Mouse (Mus musculus): ENCODE data around the gene Olfr543. TPM values are rescaled to one million over a fixed set of nuclear protein-coding genes. Genes with fewer than 3 reads are reported as not detected.
A peak's percentile ranks its signal among the peaks of the same experiment; 100 is the strongest.

Olfr543 gene
- polyA plus RNA-seq, 1 experiment from 2014 or later, result not detected

GRCm38 (mm10) chr7:102440822-102441656 is 40.4 kb downstream of the Olfr543 start:
- ATAC-seq, result no peak
- Histone ChIP-seq H3K9ac (replicated peaks; ENCODE audit: low read depth) (no peak overlapping the region), H3K36me3 (ENCODE audit: insufficient read depth, low read length) (peaks cover 5% of the 10 kb centered on the region; the same call in 1 of the 2 replicates), H3K4me2 (replicated peaks; ENCODE audit: low read depth, low read length) (peak overlapping the region; percentile 68), H3K4me1 (ENCODE audit: insufficient read depth, low read depth, low read length) (0 out of 2 replicates have a peak, but pooled peaks cover 3% of the 10 kb centered on the region), H3K27ac (ENCODE audit: low read length) (no peak overlapping the region), H3K27me3 (replicated peaks; ENCODE audit: insufficient read depth, low read length) (no peaks in the 10 kb centered on the region), H3K4me3 (ENCODE audit: low read depth, low read length) (peak overlapping the region; percentile 69; the same call in 1 of the 2 replicates), H3K9me3 (ENCODE audit: low read length) (no peaks in the 10 kb centered on the region)
- no peak for TF ChIP-seq EP300 (IDR thresholded peaks at IDR 0.05)
- TF ChIP-seq CTCF (IDR thresholded peaks at IDR 0.05), result no peak
- DNase-seq (ENCODE audit: low spot score), result no peak
- 53% methylated on average over 15 of the region's 15 CpGs for WGBS

GRCm38 (mm10) chr7:102434344-102434743 is 47.1 kb downstream of the Olfr543 start:
- ATAC-seq (no peak), DNase-seq (ENCODE audit: low spot score) (no peak)
- Histone ChIP-seq H3K4me3 (ENCODE audit: low read depth, low read length) (no peak overlapping the region), H3K27me3 (replicated peaks; ENCODE audit: insufficient read depth, low read length) (no peaks in the 10 kb centered on the region), H3K36me3 (ENCODE audit: insufficient read depth, low read length) (peaks cover 4% of the 10 kb centered on the region; the same call in 1 of the 2 replicates), H3K9me3 (ENCODE audit: low read length) (no peaks in the 10 kb centered on the region), H3K4me2 (replicated peaks; ENCODE audit: low read depth, low read length) (no peak overlapping the region), H3K9ac (replicated peaks; ENCODE audit: low read depth) (no peak overlapping the region), H3K4me1 (ENCODE audit: insufficient read depth, low read depth, low read length) (no peaks in the 10 kb centered on the region), H3K27ac (ENCODE audit: low read length) (no peak overlapping the region)
- WGBS, result 64% methylated on average over 2 of the region's 2 CpGs
- TF ChIP-seq CTCF (IDR thresholded peaks at IDR 0.05), result no peak
- TF ChIP-seq EP300 (IDR thresholded peaks at IDR 0.05), result no peak

Other genes with a start within 250 kb of the Olfr543 start
- gene Rhog, start 225.6 kb downstream of the Olfr543 start, polyA plus RNA-seq (2015; fragmentation: Nextera tagmentation; extraction: Ambion mirVana), result 133 and 141 TPM in 2 replicates
- 18.6 and 19.1 TPM in 2 replicates for gene Stim1, start 213.9 kb downstream of the Olfr543 start, polyA plus RNA-seq (2015; fragmentation: Nextera tagmentation; extraction: Ambion mirVana)
- 20.7 and 25.2 TPM in 2 replicates for gene Rrm1, start 40.0 kb downstream of the Olfr543 start, polyA plus RNA-seq (2015; fragmentation: Nextera tagmentation; extraction: Ambion mirVana)
- not detected in 2 replicates for gene Olfr544, start 6.6 kb upstream of the Olfr543 start, polyA plus RNA-seq (2015; fragmentation: Nextera tagmentation; extraction: Ambion mirVana)
- not detected in 2 replicates for gene Olfr545, start 17.9 kb upstream of the Olfr543 start, polyA plus RNA-seq (2015; fragmentation: Nextera tagmentation; extraction: Ambion mirVana)
- not detected in 2 replicates for gene Olfr547, start 53.1 kb upstream of the Olfr543 start, polyA plus RNA-seq (2015; fragmentation: Nextera tagmentation; extraction: Ambion mirVana)
- gene Olfr548-ps1, start 59.2 kb upstream of the Olfr543 start, polyA plus RNA-seq (2015; fragmentation: Nextera tagmentation; extraction: Ambion mirVana), result not detected in 2 replicates
- gene Olfr549, start 68.2 kb upstream of the Olfr543 start, polyA plus RNA-seq (2015; fragmentation: Nextera tagmentation; extraction: Ambion mirVana), result not detected in 2 replicates
- gene Trim21, start 83.8 kb upstream of the Olfr543 start, polyA plus RNA-seq (2015; fragmentation: Nextera tagmentation; extraction: Ambion mirVana), result 0.76 and 0.80 TPM in 2 replicates
- gene Olfr550, start 89.8 kb upstream of the Olfr543 start, polyA plus RNA-seq (2015; fragmentation: Nextera tagmentation; extraction: Ambion mirVana), result 0.21 TPM in 2 replicates
- gene Olfr551, start 110.2 kb upstream of the Olfr543 start, polyA plus RNA-seq (2015; fragmentation: Nextera tagmentation; extraction: Ambion mirVana), result not detected in 2 replicates
- gene Olfr552, start 116.1 kb upstream of the Olfr543 start, polyA plus RNA-seq (2015; fragmentation: Nextera tagmentation; extraction: Ambion mirVana), result not detected in 2 replicates
- gene Olfr553, start 136.5 kb upstream of the Olfr543 start, polyA plus RNA-seq (2015; fragmentation: Nextera tagmentation; extraction: Ambion mirVana), result not detected in 2 replicates
- not detected in 2 replicates for gene Olfr554, start 156.8 kb upstream of the Olfr543 start, polyA plus RNA-seq (2015; fragmentation: Nextera tagmentation; extraction: Ambion mirVana)
- not detected in 2 replicates for gene Olfr555, start 177.1 kb upstream of the Olfr543 start, polyA plus RNA-seq (2015; fragmentation: Nextera tagmentation; extraction: Ambion mirVana)
- not detected in 2 replicates for gene Olfr556, start 183.2 kb upstream of the Olfr543 start, polyA plus RNA-seq (2015; fragmentation: Nextera tagmentation; extraction: Ambion mirVana)
- 11.6 and 13.2 TPM in 2 replicates for gene Trim68, start 205.6 kb upstream of the Olfr543 start, polyA plus RNA-seq (2015; fragmentation: Nextera tagmentation; extraction: Ambion mirVana)
- gene Olfr557, start 214.2 kb upstream of the Olfr543 start, polyA plus RNA-seq (2015; fragmentation: Nextera tagmentation; extraction: Ambion mirVana), result not detected in 2 replicates
- gene Olfr558, start 220.5 kb upstream of the Olfr543 start, polyA plus RNA-seq (2015; fragmentation: Nextera tagmentation; extraction: Ambion mirVana), result 0.13 and 0.16 TPM in 2 replicates
- gene Olfr33, start 237.4 kb upstream of the Olfr543 start, polyA plus RNA-seq (2015; fragmentation: Nextera tagmentation; extraction: Ambion mirVana), result not detected in 2 replicates
- gene Olfr559, start 245.8 kb upstream of the Olfr543 start, polyA plus RNA-seq (2015; fragmentation: Nextera tagmentation; extraction: Ambion mirVana), result not detected in 2 replicates